Mouse (Mus musculus): ENCODE results near the gene Aar2.

Gene Aar2

DNA sequence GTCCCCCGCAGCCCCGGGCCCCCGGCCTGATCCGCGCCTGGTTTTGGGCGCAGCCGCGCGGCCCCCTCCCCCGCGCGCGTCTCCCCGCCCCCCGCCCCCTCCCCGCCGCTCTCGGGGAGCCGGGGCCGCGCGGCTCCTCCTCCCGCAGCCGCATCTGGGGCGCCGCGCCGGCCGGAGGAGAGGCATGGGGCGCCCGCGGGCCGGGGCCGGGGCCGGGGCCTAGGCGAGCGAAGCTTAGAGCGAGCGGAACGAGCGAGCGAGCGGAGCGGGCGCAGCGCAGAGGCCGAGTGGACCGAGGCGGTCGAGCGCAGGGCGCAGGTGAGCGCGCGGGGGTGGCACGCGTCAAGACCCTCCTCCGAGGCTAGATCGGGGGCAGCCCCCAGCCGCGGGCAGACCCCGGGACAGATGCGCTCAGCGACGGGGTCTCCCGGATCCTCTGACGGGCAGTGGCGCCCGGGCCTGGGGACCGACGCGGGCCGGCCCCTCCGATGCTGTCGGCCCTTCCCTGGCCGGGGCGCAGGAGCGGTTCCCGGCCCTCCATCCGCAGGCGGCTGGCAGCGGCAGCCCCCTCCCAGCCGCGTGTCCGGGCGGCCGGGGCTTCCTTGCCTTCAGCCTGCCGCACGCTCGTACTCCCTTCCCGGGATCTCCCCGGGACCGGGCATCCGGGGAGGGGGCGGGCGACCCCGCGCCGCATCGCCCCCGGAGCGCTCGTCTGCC, 66.3 kb downstream of the Aar2 start, which contains the start of gene Dlgap4:
Gene Dlgap4, plus strand, starts transcription at position 165 of the 717 bp plus-strand sequence.
- in situ Hi-C loops (cut with MboI; ENCODE audit: low pct_unique_long_range_greater_than_20kb in 1 of 2, low sequenced_read_pairs in 2 of 2, unreplicated experiment in 1 of 2) = no loop called here

DNA sequence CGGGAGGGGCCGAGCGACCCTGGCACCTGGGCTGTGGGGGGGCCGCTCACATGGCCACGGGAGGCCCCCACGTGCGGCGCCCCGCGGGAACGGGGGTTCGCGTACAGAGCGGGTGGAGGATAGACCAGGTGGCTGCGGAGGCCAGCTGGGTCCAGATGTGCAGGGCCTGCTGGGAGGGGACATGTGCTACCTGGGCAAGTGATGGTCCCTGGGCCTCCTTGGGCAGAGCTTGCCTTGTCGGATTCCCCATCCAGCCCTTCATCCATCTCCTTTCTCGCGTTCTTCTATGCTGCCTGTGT, 66.8 kb downstream of the Aar2 start:
- in situ Hi-C loops (cut with MboI; ENCODE audit: low pct_unique_long_range_greater_than_20kb in 1 of 2, low sequenced_read_pairs in 2 of 2, unreplicated experiment in 1 of 2) = no loop called here

DNA sequence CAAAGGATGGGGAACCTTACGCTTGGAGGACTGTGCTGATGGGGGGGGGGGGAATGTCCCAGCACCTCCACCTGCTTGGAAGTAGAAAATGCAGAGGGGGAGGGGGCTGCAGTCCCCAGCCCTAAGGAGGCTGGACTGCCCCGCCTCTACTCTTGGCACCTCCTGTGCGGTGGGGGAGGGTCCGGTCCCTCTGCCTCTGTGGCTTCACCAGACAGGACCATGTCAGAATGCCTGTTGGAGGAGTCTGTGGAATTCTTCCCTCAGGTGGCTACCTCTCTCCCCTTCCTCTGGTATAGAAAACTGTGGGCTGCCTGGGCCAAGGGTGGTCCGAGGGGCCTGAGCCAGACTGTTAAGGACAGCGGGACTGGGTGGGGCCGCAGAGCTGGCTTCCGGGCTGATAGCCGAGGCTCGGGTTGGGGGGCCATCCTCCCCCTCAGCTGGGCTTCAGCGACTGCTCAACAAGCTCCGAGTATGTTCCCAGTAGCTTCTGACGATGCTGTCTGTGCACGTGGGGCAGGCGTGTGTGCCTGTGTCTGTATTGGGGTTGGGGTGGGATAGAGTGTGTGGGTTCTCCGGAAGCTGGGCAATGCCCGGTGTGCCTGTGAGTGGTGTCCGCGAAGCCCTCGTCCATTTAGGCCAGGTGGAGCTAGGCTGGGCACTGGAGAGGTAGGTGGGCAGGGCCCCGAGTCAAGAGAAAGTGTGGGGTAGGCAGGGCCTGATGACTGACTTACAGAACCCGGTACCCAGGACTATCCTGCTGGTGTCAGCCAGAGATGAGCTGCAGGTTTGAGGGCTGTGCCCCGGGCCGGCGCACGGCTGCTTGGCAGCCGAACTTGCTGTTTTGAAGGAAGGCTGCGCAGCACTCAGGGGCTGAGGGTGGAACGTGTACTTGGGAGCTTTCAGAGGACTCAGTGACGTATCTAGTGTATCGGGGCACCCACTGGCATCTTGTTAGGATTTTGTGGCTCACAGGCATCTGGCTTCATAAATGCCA, 67.6 kb downstream of the Aar2 start:
- in situ Hi-C loops (cut with MboI; ENCODE audit: low pct_unique_long_range_greater_than_20kb in 1 of 2, low sequenced_read_pairs in 2 of 2, unreplicated experiment in 1 of 2) = no loop called here

DNA sequence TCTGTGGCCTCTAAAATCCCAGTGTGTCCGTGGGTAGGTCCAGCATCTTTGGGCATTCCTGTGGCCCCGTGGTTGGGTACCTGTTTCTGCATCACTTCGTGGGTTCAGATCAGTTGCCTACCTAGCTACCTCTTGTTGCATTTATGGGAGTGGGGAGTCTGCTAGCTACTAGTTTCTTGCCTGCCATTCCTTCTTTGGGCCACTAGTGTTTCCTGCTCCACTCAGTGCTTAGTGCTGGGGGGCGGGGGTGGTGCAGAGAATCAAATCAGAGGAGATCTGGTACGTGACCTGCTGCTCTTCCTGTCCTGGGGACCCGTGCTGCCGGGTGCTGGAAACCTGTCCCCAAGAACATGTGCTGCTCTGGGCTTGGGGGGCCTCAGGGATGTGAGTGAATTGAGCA, 69.1 kb downstream of the Aar2 start:
- in situ Hi-C loops (cut with MboI; ENCODE audit: low pct_unique_long_range_greater_than_20kb in 1 of 2, low sequenced_read_pairs in 2 of 2, unreplicated experiment in 1 of 2) = no loop called here

DNA sequence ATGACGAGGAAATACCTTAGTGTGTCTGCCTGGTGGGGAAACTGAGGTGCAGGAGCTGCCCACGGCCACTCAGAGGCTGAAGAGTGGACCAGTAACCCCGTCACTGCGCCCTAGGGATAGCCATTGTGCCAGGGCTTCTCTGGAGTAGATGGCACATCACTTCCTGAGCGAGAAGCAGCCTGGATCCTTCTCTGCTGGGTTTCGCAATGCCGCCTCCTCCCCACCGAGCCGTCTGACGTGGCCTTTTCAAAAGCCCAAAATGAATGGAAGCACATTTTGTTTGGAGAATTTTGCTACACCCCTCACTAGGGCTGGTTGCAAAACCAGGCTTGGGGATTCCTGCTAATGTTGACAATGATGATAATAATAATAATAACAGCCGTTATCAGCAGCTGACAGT, 70.2 kb downstream of the Aar2 start:
- in situ Hi-C loops (cut with MboI; ENCODE audit: low pct_unique_long_range_greater_than_20kb in 1 of 2, low sequenced_read_pairs in 2 of 2, unreplicated experiment in 1 of 2) = no loop called here
